Mouse (Mus musculus): ENCODE results near the gene Cct2.

GRCm38 (mm10) chr10:117096096-117096495 lies 32.5 kb upstream of the Cct2 start:
- no peak for TF ChIP-seq POLR2A (IDR thresholded peaks at IDR 0.05; ENCODE audit: control insufficient read depth, extremely low read depth, insufficient read depth, low read length, poor library complexity)
- no peak for TF ChIP-seq CTCF (IDR thresholded peaks at IDR 0.05; ENCODE audit: borderline replicate concordance, control insufficient read depth, extremely low read depth, insufficient read depth, low read length, poor library complexity)

Measured in thymus, adult 2 months (tissue).